Mouse (Mus musculus) mature B cell (primary cell): ENCODE measurements around the gene Tpsb2.

Experiments
- in situ Hi-C: fragments of 300-500 bp; cut with MboI; formaldehyde crosslinking; loops from 2 replicates; pipeline ENCODE4 v1.14.3; 2019

Tpsb2 gene

DNA sequence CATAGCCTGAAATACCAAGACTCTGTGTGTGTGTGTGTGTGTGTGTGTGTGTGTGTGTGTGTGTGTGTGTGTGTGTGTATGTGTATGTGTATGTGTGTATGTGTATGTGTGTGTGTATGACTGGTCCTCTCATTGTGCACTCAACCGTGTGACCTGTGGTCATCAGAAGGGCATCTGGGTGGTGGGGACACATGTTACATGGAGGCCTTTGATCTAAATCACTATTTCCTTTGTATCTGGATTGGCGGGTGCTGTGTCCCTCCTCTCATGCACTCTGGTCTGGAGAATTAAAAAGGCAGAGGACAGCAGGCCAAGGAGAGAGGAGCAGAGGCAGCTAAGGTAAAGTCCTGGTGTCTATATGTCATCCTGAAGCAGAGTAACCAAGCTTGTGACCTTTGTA is at the start of gene Tpsb2:
Gene Tpsb2, plus strand, starts transcription at position 301 of the 400 bp plus-strand sequence.
- in situ Hi-C loops: no loop called here

DNA sequence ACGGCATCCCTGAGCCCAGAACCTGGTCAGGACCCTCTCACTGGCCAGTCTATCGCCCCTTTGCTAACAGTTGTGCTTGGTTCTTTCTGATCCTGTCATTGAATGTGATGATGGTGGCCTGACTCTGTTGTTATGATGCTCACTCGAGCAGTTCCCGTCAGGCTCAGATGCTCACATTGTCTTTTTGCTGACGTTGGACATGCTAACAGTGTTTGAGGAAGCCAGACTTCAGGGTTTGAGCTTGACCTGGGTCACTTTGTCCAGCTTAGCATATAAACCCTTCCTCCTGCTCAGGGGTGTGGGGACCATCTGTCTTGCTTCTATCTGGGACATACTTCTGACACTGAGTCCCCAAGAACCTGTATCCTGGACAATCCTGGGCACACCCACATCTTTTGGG is 47.8 kb upstream of the Tpsb2 start, which contains the start of gene Prss29:
Gene Prss29, plus strand, starts transcription at position 301 of the 400 bp plus-strand sequence.
- in situ Hi-C loops: no loop called here

GRCm38 (mm10) chr17:25320819-25321218 is 45.3 kb upstream of the Tpsb2 start:
- in situ Hi-C loops: no loop called here

DNA sequence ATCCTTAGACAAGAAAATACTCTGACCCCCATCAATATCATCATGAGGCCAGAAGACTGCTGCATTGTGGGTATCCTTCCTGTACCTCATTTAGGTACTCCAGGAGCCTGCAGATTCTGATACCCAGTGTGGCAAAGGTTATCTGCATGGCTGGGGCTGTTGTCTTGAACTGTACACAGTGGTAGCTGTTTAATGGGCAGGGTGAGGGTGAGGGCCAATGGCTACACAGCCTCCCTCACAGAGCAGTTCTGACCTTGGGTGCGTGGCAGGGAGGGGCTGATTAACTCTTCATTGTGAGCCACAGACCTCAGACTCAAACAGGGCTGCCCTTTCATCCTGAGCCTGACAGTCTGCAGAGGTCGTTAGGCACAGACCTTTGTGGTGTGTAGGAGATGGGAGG is 43.2 kb upstream of the Tpsb2 start:
- in situ Hi-C loops: no loop called here

DNA sequence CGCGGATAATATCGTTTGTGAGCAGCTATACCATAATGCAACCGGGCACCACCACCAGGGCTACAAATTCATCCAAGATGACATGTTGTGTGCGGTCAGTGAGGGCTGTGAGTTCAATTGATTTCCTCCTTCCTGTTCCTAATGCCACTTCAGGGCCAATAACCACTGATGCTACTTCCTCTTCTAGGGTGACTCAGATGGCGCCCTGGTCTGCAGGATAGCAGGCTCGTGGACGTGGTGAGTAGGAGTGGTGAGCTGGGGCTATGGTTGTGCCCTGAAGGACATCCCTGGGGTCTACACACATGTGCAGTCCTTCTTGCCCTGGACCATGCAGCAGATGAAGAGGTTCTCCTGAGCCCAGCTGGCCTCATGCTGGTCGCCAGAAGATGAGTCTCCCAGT is 33.8 kb upstream of the Tpsb2 start:
- in situ Hi-C loops: no loop called here

DNA sequence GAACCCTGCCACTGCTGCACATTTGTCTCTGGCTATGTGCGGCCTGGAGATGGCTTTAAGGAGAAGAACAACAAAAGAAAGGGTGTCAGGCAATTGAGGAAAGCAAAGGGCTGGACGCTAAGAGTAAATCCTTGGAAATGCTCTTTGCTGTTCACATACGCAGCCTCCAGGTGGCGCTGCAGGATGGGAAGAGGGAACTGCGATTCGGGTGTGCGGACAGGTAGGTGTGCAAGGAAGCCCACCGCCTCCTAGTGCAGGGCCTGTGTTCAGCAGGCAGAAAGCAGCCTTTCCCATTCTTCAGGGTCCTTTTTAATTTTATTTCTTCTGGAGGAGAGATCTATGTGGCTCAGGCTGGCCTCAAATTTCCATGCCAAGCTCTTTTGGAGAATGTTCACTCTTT is 32.2 kb upstream of the Tpsb2 start:
- in situ Hi-C loops: no loop called here

- in situ Hi-C loops: no loop called here
Observed at GRCm38 (mm10) chr17:25338218-25338617, 27.9 kb upstream of the Tpsb2 start.

- in situ Hi-C loops: no loop called here
Observed at GRCm38 (mm10) chr17:25340003-25340402, 26.1 kb upstream of the Tpsb2 start.

DNA sequence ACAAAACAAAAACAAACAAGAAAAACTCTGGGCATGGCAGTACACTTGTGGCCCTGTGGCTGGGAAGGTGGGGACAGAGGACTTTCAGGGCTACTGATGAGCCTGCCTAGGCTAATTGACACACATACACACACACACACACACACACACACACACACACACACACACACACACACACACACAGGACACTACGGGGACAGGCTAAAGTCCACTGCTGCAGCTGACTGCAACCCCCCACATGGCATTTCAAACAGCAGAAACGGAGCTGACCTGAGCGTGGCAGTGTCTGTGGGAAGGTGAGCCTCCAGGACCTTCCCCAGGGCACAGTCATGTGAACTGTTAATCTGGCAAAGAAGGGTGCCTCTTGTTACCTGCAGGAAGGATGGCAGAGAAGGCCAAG is 24.6 kb upstream of the Tpsb2 start:
- in situ Hi-C loops: no loop called here

DNA sequence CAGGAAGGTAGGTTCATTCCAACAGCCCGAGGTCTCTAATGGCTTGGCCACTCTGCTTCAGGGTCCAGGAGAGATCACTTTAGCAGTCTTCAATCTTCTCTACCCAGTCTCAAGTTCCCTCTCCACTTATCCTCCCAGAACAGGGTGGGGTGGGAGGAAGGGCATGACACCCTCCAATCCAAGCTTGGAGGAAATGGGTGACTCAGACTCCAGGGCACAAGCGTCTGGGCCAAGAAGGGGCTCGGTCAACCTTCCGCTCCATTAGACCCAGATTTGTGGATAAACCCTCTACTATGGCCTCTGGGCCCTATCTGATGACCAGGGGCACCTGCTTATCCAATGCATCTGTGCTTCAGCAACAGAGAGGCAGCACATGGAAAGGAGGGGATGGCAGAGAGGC is 20.6 kb upstream of the Tpsb2 start, which contains the start of gene Tpsab1:
Gene Tpsab1, minus strand, starts transcription at position 101 of the 400 bp plus-strand sequence.
- in situ Hi-C loops: no loop called here

- in situ Hi-C loops: no loop called here
Observed at GRCm38 (mm10) chr17:25361291-25361690, 4.8 kb upstream of the Tpsb2 start.

- in situ Hi-C loops: no loop called here
Observed at GRCm38 (mm10) chr17:25363726-25364125, 2.4 kb upstream of the Tpsb2 start.

DNA sequence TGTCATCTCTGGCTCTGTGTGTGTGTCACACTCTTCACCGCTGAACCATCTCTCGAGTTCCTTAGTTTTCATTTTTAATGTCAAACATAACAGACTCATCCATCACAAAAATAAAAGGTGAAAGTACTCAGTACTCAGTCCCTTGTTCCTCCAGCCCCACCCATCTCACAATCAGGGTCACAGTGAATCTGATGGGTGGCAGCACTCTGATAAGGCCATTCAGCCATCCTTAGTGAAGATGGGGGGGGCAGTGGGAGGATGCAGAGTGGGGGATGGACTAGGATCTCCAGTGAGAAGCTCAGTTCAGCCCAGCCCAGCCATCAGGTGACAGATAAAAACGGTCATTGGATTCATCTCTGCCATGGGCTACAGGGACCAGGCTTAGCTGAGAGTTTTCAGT is 2.9 kb downstream of the Tpsb2 start, which contains the start of gene Tpsg1:
Gene Tpsg1, plus strand, starts transcription at position 301 of the 400 bp plus-strand sequence.
- in situ Hi-C loops: no loop called here

- in situ Hi-C loops: no loop called here
Observed at GRCm38 (mm10) chr17:25372491-25372890, 6.4 kb downstream of the Tpsb2 start.

DNA sequence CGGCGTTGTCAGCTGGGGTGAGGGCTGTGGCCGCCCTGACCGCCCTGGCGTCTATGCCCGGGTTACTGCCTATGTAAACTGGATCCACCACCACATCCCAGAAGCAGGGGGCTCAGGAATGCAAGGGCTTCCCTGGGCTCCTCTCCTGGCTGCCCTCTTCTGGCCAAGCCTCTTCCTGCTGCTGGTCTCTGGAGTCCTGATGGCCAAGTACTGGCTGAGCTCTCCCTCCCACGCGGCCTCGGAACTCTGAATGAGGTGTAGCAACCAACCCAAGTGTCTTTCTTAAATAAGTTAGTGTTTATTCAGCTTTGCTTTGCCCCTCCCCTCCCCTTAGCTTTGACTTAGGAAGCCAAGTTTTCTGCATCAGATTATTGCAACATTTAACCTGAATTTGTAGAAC is 7.9 kb downstream of the Tpsb2 start:
- in situ Hi-C loops: no loop called here

DNA sequence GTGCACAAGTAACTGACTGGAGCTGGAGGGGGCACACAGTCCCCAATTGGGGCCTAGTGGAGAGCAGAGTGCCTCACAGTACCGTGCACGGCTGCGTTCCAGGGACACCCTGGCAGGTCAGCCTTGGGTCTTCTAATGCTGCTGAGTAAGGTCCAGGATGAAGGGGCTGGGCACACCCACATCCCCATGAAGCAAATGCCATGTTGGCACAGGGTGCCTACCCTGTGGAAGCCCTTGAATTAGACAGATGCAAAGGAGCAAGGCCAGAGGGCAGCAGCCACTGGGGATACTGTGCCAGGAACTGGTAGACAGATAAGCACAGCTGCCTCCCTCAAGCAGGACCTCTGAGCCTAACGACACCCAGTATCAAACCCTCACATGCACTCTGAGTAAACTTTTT is 28.4 kb downstream of the Tpsb2 start:
- in situ Hi-C loops: no loop called here

DNA sequence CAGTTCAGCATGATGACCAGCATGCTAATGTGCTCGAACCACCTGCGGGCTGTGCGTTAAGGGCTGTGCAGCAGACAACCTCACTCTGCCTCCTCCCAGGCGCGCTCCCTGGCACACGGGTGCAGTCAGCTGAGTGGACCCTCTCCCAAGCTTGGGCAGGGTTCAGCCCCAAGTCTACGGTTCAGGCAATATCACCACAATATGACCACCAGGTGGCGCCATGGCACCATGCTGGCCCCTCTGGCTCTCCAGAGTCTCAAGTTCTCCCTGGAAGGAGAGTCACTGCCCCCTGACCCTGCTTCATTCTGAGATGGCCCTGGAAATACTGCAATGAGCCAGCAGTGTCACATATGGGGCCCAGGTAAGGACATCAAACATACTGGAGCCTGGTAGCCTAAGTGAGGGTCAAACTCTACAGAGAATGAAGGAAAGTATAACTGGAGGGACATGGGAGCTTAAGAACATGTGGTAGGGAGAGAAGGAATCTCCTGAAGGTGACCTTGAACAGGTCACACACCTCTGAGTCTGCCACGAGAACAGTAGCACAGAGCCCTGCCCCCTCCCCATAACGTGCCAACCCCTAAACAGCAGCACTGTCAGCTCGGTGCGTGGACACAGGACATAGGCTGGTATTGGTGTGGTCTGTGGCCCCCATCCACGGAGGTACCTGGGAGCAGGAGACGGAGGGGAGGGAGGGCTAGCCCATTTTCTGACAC is 31.9 kb downstream of the Tpsb2 start:
- in situ Hi-C loops: no loop called here

DNA sequence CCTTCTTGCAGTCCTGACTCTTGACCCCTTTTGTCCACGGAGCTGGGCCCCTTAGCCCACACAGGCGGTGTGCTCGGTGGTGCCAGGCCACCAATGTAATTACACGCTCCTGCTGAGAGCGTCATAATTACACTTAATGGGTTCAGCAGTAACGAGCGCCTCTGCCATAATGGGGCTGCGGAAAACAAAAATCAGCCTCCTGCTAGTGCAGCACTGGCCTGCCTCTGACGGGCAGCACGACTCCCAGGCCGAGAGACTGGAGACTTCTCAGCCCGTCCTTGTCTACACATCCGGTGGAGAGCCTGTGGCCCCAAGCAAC is 32.4 kb downstream of the Tpsb2 start:
- in situ Hi-C loops: no loop called here

DNA sequence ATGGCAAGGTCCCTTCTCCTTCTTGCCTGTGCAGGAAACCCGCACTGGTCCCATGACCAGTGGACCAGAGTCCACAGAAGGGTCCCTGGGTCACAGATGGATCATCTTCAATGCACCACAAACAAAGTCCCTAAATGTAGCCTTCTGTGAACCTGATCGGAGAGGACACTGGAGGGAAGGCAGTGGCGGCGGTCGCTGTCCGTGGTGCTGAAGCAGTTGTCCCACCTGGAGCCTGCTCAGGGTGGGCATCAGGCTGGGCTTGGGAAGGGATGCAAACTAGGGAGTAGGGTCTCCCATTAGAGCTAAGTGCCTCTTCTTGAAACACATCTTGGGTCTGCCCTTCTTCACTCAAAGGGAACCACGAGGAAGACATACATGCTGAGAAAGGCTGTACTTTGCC is 34.3 kb downstream of the Tpsb2 start:
- in situ Hi-C loops: no loop called here

DNA sequence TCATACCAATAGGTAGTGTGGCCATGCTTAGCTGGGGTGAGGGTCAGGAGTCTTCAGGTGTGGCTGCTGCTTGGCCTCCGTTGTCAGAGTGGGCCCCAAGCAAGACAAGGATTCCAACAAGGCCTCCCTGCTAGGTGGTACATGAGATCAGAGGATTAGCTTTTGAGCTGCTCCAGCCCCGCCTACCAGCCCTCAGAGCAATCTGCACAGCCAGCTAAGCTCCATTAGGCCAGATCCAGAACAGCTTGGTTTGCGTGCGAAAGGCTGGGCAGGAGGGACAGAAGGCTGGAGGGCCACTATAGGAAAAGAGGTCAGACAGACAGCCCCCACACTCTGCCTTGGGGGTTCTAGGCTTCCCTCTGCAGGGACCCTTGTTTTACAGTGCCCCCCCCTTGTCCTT is 35.4 kb downstream of the Tpsb2 start:
- in situ Hi-C loops: no loop called here

- in situ Hi-C loops: no loop called here
Observed at GRCm38 (mm10) chr17:25402224-25402623, 36.1 kb downstream of the Tpsb2 start.

DNA sequence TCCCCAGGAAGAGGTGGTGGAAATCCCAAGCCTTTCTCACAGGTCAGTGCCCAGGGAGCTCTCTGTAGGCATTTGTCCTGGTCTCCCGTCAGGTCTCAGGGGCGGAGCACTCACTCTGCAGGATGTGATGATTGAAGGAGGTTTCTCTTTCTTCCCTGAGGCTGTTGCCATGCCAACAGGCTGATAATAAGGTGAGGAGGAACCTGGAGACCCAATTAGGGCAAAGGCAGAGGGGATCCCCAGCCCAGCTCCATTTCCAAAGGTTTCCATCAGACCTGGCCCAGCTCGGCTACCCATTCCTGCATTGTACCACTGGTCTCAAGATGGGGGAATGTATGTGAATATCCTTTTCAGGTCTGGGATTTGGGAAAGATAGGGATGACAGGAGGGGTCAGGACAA is 38.1 kb downstream of the Tpsb2 start:
- in situ Hi-C loops: no loop called here

DNA sequence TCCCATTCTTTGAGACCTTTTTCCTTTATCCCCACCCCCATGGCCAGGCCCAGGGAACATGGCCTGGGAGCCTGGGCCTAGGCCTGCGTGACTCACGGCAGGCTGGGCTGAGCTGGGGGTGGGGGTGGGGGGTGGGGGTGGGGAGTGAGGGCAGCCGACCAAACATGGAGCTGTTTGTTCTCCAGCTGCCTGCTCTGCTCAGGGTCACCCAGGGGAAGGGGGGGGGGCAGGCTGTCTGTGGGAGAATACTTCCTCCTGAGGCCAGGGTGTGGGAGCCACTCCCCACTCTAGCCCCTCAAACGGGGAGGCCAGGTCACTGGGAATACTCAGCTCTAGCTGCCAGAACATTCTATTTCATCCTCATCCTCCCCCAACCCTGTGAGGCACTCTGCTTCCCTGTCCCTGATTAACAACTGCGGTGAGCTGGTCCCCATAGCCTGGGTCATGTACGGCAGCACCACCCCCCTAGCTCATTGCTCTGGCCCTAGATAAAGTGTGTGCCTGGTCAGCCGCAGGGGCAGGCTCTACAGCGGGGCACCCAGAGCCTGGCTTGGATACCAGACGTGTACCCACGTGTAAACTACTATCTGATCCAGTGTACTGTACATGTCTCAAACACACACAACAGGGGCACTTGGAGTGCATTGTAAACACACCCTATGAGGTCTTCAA is 39.3 kb downstream of the Tpsb2 start:
- in situ Hi-C loops: no loop called here

DNA sequence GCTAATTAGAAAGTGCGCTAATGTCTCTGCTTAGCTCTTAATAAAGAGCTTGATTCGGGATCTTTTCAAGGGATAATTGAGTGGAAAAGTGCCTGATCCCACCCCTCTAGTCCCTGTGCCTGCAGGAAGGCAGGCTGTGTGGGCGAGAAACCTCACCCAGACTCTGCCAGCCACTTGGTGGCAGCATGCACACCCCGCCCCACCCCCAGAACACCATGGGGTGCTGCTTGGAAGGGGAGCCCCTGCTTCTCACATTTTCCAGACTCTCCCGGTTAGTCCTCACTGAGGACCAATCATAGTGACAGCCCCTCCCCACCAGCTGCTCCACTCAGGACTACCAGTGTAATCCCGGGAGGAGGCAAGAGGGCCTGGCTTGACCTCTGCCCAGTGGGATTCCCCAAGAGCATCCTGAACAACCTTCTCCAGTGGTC is 39.9 kb downstream of the Tpsb2 start:
- in situ Hi-C loops: no loop called here
